Mouse (Mus musculus) lung, embryonic 16.5 days (tissue): Measurements from ENCODE around the gene Ehmt1. TPM values are rescaled to one million over a fixed set of nuclear protein-coding genes. Genes with fewer than 3 reads are reported as not detected.

ENCODE experiments used
- ATAC-seq: fragments of 200-750 bp; cut with Nextera tagmentation; 2 replicates; pipeline ENCODE4 v1.8.0; 2017; ENCODE audit warnings: low read depth, mild to moderate bottlenecking, moderate library complexity
- H3K27ac ChIP-seq: fragments of 300-500 bp; sonication (generic); 2 replicates; pipeline ENCODE4 v1.5.1; 2014; ENCODE audit warnings: mild to moderate bottlenecking, control low read depth, low read length
- H3K27me3 ChIP-seq: fragments of 300-500 bp; sonication (generic); 2 replicates; pipeline ENCODE4 v1.6.1; 2014; ENCODE audit warnings: low read depth, low read length, mixed read lengths; ENCODE audit not compliant: control insufficient read depth, insufficient read depth
- H3K36me3 ChIP-seq: fragments of 300-500 bp; sonication (generic); 2 replicates; pipeline ENCODE4 v1.6.1; 2014; ENCODE audit warnings: low read length; ENCODE audit not compliant: control insufficient read depth, insufficient read depth
- H3K4me1 ChIP-seq: fragments of 300-500 bp; sonication (generic); replicated peaks from 2 replicates; pipeline ENCODE4 v1.6.1; 2014; ENCODE audit warnings: low read length, mixed read lengths; ENCODE audit not compliant: control insufficient read depth, insufficient read depth
- H3K4me2 ChIP-seq: fragments of 300-500 bp; sonication (generic); 2 replicates; pipeline ENCODE4 v1.6.1; 2014; ENCODE audit warnings: low read depth, low read length, control low read depth
- H3K4me3 ChIP-seq: fragments of 300-500 bp; sonication (generic); 2 replicates; pipeline ENCODE4 v1.5.1; 2014; ENCODE audit warnings: mild to moderate bottlenecking, low read length, control low read depth
- H3K9ac ChIP-seq: fragments of 300-500 bp; sonication (generic); 2 replicates; pipeline ENCODE4 v1.6.1; 2014; ENCODE audit warnings: low read length, control low read depth
- H3K9me3 ChIP-seq: fragments of 300-500 bp; sonication (generic); 2 replicates; pipeline ENCODE4 v1.6.1; 2016; ENCODE audit warnings: low read length; ENCODE audit not compliant: control insufficient read depth
- WGBS: fragments of 180-500 bp; shearing (Covaris S2); extraction: QIAGEN DNeasy Blood & Tissue Kit; methylation state at CpG from one replicate; pipeline ENCODE4 v1.1.7; 2014; 5-methylcytosine and 5-hydroxymethylcytosine counted together
- microRNA-seq: library from miRNA; unstranded; fragments of <30 nt; microRNA quantifications from one replicate; pipeline ENCODE4, GENCODE M21; 2016
- polyA plus RNA-seq: library from polyadenylated mRNA; unstranded; fragments of >200 nt; fragmentation: Nextera tagmentation; extraction: Ambion mirVana; gene quantifications from 2 replicates; pipeline ENCODE4 v1.2.1, GENCODE M21; 2015

Ehmt1 gene
- polyA plus RNA-seq, 1 experiment from 2014 or later: 73.6 TPM

- Histone ChIP-seq H3K27ac (no peak overlapping the region), H3K4me2 (no peak overlapping the region), H3K27me3 (no peaks in the 10 kb centered on the region), H3K9ac (no peak overlapping the region), H3K4me3 (no peak overlapping the region), H3K4me1 (no peaks in the 10 kb centered on the region), H3K9me3 (no peaks in the 10 kb centered on the region), H3K36me3 (no peaks in the 10 kb centered on the region)
- no peak for ATAC-seq
- 84% methylated on average over 1 of the region's 1 CpGs for WGBS
These were observed 164.1 kb downstream of the Ehmt1 start for GRCm38 (mm10) chr2:24755276-24755675.

GRCm38 (mm10) chr2:24752599-24752998 lies 166.8 kb downstream of the Ehmt1 start:
- Histone ChIP-seq H3K36me3 (no peaks in the 10 kb centered on the region), H3K9me3 (no peaks in the 10 kb centered on the region), H3K27ac (no peak overlapping the region), H3K4me2 (no peak overlapping the region), H3K4me3 (no peak overlapping the region), H3K4me1 (no peaks in the 10 kb centered on the region), H3K27me3 (no peaks in the 10 kb centered on the region), H3K9ac (no peak overlapping the region)
- 68% methylated on average over 4 of the region's 4 CpGs for WGBS
- no peak for ATAC-seq

GRCm38 (mm10) chr2:24750051-24750450 lies 169.4 kb downstream of the Ehmt1 start:
- 42% methylated on average over 3 of the region's 3 CpGs for WGBS
- Histone ChIP-seq H3K36me3 (no peaks in the 10 kb centered on the region), H3K9me3 (no peaks in the 10 kb centered on the region), H3K4me1 (no peaks in the 10 kb centered on the region), H3K4me3 (no peak overlapping the region), H3K27me3 (no peaks in the 10 kb centered on the region), H3K9ac (no peak overlapping the region), H3K27ac (no peak overlapping the region), H3K4me2 (no peak overlapping the region)
- no peak for ATAC-seq

- Histone ChIP-seq H3K27me3 (no peaks in the 10 kb centered on the region), H3K27ac (no peak overlapping the region), H3K9me3 (no peaks in the 10 kb centered on the region), H3K4me2 (no peak overlapping the region), H3K36me3 (no peaks in the 10 kb centered on the region), H3K9ac (no peak overlapping the region), H3K4me1 (no peaks in the 10 kb centered on the region), H3K4me3 (no peak overlapping the region)
- 51% methylated on average over 7 of the region's 7 CpGs for whole genome bisulfite sequencing
- no peak for ATAC-seq
These were observed 171.5 kb downstream of the Ehmt1 start for GRCm38 (mm10) chr2:24747878-24748277.

Small RNA genes within 50 kb of the gene (microRNA-seq; reads per million reads assigned to microRNA genes)
- gene Gm22875: not detected

Other genes starting within 250 kb of the Ehmt1 start
- gene Cacna1b, start 156.5 kb downstream of the Ehmt1 start, polyA plus RNA-seq: 0.11 and 0.31 TPM in 2 replicates
- gene Arrdc1, start 15.6 kb upstream of the Ehmt1 start, polyA plus RNA-seq: 141 and 156 TPM in 2 replicates
- gene Zmynd19, start 30.2 kb upstream of the Ehmt1 start, polyA plus RNA-seq: 2.1 and 4.2 TPM in 2 replicates
- 22.3 TPM in 2 replicates for gene Dph7, start 42.8 kb upstream of the Ehmt1 start, polyA plus RNA-seq
- 97.7 and 102 TPM in 2 replicates for gene Mrpl41, start 55.5 kb upstream of the Ehmt1 start, polyA plus RNA-seq
- gene Pnpla7, start 56.4 kb upstream of the Ehmt1 start, polyA plus RNA-seq: 6.6 and 7.7 TPM in 2 replicates
- 71.7 and 72.3 TPM in 2 replicates for gene Nsmf, start 134.7 kb upstream of the Ehmt1 start, polyA plus RNA-seq
- gene Entpd8, start 160.7 kb upstream of the Ehmt1 start, polyA plus RNA-seq: 0.64 and 0.74 TPM in 2 replicates
- 1.7 and 2.6 TPM in 2 replicates for gene Noxa1, start 175.5 kb upstream of the Ehmt1 start, polyA plus RNA-seq